Mouse (Mus musculus) lung, postnatal 4 days (tissue): ENCODE data around the gene Zc3h15.
A peak's percentile ranks its signal among the peaks of the same experiment; 100 is the strongest.
"Not testable (repeated sequence)": the region's sequence is repeated elsewhere in the genome, so short reads cannot be mapped to it uniquely, and the experiment has no call there.

Experiments used
- DNase-seq, 2 experiments: peaks; one replicate each; pipeline ENCODE4 v3.0.0; 2021

Zc3h15 gene

DNA sequence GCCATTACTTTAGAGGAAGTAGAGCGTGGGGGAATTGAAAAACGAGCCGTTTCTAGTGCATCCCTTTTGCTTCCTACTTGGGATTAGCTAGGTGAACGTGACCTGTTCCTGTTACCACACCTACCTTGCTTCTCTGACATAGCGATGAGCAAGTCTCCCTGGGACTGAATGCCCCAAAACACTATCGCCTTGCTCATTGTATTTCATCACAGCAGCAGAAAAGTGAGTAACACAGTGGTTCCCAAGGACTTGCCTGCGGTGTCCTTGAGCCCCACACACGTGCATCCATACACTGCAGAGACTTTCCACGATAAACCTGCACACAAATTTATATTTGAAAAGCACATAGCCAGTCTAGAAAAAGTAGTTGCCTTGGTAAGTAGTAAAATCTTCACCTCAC lies 30.7 kb downstream of the Zc3h15 start:
- DNase-seq = no peak

DNA sequence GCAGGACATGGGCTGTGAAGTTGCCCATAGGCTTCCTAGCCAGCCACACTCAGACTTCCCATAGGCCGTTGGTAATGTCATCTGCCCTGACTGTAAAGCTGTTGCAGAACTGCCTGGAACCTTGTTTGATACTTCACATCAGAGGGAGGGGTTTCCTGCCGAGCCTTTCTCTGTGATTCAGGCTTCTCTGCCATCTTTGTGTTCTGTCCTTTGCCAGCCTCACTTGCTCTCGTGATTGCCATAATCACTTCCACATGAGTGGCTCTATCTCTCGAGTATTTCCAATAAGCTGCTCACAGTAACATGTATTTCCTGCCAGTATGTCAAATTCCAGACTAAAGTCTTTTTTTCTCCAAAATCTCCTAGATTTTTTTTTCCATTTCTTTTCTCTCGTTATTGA lies 31.4 kb downstream of the Zc3h15 start:
- DNase-seq = no peak

DNA sequence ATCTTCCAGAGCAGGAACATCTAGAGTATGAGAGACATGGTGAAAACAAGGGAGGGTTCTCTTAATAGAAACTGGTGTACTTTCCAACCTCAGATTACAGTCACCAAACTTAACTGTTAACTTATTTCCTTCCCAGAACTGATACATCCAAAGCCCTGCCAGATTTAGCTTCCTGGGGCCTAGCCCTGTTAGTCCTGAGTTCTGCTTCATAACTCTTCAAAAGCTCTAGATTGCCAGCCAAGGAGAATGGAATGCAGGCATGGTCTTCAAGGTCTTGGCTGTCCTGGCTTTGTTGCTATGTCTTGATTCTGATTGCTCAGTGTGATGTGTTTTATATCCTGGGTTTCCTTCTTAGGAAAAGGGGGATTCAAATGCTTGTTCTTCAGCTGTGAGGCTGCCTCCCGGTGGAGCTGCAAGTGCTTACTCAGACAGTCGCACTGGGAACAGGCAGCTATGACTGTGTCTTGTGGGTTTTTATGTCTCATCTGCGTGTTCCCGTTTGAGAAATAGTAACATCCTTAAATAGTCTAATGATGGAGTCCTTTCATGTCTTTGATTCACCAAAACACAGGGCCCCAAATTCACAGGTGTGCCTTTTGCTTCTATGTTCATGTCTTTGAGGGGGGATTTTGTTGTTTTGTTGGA lies 32.1 kb downstream of the Zc3h15 start:
- no peak for DNase-seq

DNA sequence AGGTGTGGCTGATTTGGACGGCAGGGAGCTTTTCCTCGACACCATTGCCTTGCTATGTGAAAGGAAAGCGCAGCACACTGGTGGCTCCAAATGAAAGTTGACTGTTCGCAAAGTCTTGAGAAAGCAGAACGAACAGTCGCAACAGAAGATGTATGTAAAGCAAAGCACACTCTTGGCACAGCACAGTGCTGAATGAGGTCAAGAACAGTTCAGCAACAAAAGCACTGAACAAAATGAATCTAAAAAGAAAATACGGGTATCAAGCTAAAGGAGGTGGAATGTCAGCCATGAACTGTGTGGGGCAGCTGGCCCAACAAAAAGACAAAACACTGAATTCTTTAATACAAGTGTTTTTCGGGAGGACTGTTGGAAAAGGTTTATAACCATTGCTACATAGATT lies 37.1 kb downstream of the Zc3h15 start:
- DNase-seq = no peak

DNA sequence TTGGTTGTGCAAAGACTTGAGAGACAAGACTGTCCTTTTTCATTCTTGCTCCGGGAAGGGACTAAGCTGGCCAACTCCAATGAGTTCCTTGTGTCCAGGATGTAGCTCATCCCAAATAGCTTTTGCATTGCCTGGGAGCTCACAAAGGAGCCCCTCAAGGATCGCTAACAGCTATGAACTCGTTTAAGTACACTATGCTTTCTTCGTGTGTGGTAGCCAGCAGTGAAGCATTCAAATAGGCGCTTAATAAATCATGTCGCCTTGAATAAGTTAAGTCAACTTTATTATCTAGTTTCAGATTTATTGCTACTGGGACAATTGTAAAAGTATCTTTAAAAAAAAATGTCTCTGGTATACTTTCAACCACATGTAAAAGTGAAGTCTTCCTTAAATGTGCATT lies 37.5 kb downstream of the Zc3h15 start:
- DNase-seq = no peak

DNA sequence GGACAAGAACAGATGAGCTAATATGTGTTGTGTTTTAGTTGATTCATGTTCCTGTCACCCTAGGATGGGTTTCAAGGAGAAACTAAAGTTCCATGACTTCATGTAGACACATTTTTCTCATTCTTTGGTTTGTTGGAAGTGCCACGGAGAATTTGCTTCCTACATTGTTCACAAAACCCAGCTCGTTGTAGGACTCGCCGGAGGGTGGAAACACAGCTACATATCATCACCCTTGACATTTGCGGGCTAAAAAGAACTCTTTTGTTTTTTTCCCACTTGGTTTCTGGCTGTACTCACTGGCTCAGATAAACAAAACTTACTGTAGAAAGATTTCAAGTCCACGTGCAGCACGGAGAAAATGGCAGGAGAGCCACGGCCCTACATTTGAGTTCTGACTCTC lies 38.0 kb downstream of the Zc3h15 start:
- no peak for DNase-seq

DNA sequence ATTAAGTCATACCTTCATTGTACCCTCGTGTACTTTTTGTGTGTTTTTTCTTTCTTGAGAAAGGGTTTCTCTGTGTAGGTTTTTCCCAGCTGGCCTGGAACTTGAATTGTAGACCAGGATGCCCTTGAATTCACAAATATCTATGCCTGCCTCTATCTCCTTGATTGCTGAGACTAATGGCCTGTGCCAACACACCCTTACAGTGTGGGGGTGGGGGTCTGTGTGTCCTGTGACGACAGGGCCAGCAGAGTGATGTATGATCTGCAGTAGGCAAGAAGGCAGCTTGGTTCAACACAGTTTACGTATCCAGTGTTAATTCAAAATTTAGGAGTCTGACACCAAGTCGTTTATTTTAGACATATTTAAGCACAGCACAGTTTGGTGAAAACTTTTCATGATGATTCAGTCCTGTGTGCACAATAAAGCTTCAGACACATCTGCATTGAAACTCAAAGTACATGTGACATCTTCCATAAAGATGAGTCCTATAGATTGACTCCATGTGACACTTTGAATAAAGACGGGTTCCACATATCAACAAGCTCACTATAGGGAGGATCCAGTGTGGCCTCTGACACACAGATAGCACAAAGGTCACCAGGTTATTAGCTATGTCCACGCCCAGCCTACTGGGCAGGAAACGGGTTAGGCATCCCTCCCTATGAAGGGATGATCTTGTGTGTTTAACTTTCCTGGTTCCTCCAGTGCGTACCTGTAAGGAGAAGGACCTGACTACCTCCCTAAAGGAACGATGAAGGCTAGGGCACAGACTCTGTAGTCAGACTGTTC lies 39.7 kb downstream of the Zc3h15 start:
- DNase-seq = no peak

DNA sequence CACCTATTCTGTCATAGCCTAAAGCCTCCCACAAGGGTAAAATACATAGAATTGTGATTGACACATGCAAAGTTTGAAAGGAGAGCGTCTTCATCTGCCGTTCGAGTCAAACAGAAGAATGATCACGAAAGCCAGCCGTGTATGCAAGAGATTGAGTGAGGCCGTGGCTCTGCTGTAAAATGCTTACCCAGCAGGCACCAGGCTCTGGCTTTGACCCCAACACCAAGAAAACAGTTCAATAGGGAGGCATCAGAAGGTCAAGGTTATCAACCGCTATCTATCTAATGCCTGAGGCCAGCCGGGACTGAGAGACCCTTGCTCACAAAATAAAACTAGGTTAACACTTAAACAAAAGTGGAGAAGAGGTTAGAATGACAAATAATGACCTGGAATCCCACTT lies 40.5 kb downstream of the Zc3h15 start:
- DNase-seq = no peak

DNA sequence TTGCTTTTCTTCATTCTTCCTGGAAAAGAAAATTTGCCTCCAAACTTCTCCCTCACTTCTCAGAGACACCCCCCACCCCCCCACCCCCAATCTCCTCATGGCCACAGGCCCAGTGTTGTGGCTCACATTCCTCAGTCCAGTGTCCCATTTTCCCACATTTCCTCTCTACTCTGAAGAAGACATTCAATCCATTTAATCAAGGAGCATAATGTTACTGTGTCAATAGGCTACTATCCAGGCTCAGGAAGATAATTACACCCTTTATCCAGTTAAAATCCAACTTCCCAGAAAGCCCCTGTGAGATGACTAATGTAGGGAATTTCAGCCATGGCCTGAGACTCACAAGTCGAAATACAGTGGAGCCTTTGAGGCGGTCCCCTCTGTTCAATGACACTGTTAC lies 46.1 kb downstream of the Zc3h15 start:
- DNase-seq = no peak

DNA sequence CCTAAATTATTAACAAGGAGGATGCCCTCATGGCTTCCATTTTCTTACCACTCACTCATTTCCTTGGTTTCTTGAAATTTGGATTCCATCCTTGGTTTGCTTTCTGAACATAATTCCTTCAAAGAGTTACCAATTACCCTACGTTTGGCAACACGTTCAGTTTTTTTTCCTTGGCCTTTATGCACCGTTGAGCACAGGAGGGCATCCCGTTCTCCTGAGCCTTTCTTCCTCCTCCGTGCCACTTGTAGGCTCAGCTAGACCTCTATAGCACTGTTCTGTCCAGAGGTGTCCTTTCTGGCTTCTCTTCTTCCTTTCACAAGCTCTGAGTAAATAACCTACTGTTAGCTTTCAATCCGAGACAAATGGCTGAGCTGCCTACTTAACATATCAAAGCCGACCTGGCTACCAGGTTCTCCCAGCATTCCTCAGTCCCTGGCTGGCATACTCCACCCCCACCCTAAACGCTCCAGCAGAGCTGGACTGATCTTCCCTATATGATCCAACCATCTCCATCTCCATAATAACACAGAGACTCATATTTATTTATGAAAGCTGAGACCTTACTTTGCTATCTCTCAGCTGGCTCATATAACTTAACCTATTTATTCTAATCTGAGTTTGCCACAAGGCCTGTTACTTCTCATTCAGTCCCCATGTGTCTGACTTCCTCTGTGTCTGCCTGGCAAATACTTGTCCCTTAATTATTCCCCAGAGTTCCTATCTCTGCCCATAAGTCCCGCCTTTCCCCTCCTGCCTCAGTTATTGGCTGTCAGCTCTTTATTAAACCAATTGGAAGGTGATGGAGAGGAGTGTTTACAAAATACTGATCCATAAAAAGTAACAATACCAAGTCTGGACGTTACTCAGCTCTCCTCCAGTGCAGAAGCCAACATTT lies 48.7 kb downstream of the Zc3h15 start:
- no peak for DNase-seq

DNA sequence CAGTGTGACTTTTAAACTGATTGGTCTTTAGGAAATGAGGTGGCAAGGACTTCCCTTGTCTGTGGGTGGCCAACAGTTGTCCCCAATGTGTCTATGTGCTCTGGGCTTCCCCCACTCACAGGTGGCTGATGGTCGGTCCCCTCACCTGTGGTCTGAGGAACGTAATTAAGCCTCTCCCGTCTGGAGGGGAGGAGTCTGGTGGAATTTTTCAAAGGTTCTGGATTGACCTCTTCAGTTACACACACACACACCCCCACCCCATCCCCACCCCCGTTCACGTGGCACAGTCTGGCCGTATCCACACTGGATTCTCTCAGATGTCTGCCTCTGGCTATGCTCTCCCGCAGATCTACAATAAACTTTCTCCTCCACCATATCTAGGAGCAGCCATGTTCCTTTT lies 49.8 kb downstream of the Zc3h15 start:
- DNase-seq = no peak

DNA sequence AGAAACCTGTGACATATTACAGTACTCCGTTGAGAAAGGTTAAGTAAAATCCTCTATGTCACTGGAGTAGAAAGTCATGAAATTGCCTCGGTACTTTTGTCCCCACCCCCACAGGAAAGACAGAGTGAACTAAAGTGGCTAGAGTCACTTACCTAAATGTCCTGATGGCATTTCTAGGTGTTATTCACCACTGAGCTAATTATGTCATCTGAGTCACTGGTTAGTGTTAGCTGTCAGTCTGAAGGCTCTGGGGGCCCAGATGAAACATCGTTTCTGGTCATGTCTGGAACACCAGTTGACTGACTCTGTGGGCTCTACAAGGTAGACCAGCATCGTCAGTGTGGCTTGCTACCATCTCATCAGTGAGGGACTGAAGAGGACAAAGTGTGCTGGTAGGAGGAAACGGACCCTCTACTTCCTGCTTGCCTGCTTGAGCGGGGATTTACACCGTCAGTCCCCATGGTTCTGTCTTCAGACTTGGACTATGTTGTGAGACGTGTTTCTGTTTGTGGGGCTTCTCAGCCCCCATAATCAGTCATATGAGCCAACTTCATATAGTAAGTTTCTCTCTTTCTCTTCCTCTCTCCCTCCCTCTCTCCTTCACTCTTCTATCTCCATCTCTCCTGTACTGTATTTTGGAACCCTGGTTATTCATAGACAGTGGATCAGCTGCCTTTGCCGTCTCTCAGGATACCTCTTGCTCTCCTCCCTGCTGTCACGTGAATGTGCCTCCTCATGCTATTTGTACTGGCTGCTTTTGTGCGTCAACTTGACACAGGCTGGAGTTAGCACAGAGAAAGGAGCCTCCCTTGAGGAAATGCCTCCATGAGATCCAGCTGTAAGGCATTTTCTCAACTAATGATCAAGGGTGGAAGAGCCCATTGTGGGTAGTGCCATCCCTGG lies 51.4 kb downstream of the Zc3h15 start:
- DNase-seq = no peak

DNA sequence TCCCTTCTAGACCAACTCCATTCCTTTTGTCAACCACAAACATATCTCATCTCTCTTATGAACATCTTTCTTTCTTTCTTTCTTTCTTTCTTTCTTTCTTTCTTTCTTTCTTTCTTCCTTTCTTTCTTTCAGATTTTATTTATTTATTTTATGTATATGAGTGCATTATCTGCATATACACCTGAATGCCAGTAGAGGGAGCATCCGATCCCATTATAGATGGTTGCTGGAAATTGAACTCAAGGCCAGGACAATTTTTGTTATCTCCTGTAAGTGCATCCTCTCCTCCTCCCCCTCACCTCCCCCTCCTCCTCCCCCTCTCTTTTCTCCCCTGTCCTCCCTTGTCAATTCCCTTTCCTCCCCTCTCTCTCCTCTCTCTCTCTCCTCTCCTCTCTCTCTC lies 54.2 kb downstream of the Zc3h15 start:
- DNase-seq = no peak

DNA sequence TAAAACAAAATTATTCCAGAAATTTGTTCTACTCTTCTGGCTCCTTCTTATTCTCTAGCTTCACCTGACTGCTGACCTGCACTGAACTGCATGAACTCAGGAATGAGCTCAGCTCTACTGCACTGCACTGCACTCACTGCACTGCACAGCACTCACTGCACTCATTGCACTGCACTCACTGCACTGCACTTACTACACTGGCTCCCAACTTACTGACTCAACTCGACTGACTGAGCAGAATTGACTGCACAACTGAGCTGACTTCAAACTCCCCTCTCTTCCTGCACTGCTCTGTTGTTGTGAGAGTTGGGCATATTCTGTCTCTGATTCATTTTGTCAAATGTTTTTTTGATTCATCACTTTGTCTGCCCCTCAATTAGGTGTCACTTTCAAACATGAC lies 55.1 kb downstream of the Zc3h15 start:
- DNase-seq = no peak

DNA sequence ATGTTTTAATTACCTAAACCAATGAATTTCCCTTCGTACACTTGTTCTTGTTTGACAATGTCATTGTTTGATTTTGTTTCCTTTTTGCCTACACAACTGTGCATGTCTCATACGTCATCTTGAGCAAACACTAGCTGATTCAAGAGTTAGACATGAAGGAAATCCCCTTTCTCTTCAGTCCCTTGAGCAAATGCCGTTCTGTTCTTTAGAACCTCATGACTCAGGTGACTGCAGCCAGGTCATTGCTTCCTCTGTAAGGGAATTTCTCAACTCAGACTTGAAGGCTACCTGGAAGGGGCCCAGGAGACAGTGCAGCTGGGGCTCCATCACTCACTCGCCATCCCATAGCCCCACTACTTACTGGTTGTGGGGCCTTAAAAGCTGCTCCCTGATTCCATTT lies 56.4 kb downstream of the Zc3h15 start:
- no peak for DNase-seq

DNA sequence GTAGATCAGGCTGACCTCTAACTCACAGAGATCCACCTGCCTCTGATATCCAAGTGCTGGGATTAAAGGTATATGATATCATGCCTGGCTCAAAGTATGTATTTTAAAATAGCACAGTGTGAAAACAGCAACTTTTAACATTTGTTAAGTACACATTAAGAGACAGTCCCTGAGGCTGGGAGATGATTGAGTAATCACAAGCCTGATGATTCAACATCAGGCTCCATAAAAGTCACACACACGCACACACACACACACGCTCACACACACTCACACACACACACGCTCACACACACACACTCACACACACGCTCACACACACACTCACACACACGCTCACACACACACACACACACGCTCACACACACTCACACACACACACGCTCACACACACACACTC lies 58.2 kb downstream of the Zc3h15 start:
- DNase-seq = no peak

DNA sequence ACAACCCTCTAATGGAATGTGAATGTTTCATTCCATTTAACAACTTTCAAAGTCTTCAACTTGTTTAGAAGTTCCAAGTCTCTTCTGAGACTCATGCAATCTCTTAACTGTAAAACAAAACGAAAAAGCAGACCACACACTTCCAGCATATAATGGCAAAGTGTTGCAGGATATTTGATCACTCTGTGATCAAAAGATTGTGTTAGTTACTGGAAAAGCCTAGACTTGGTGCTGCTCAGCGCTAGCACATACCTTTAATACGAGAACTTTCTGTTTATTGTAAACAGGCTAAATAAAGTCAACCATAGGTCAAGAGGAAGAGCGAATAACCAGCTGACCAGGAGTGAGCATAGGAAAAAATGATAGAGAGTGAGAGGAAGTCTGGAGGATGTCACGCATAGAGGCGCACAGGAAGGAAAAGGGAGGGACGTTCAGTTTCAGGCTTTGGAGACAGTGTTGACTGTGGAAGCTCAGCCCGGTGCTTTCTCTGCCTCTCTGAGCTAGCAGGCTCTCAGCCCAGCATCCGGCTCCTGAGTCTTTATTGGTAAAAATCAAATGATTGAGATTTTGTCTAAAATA lies 61.4 kb downstream of the Zc3h15 start:
- peak; percentile 27 to 51 for DNase-seq

DNA sequence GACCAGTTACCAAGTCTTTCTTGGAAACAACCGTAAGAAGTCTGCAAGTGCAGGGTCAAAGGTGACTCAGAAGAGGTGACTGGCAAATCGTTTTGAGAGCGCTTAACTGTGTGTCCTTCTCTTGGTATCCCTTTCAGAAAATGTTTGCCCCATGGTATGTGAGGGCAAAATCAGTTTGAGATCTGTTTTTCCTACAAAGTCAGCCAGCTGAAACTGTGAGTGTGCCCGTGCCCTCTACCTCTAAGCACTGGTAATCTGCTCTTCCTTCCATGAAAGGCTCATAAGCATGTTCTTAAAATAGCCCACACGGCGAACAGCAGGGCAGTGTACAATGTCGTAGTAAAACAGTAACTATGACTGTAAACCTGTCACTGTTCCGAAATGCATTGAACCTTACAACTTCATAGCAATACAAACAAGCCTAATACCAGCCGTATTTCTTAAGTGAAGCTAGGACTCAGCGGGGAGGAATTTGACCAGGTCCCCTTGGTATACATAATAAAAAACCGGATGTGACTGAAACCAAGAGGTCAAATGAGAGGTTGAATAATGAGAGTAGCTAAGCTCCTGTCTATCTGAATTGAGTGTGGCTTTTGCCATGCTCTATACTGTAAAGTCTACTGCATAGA lies 65.8 kb downstream of the Zc3h15 start:
- DNase-seq = no peak

DNA sequence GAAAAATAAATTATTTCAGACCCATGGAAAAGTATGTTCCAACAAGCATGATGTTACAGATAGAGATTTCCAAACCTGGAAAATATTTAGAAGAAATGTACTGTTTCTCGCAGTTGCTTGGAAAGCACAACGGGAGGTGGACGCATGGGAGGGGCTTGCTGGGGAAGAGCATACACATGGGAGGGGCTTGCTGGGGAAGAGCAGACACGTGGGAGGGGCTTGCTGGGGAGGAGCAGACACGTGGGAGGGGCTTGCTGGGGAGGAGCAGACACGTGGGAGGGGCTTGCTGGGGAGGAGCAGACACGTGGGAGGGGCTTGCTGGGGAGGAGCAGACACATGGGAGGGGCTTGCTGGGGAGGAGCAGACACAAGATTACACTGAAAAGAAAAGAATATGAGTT lies 69.0 kb downstream of the Zc3h15 start:
- DNase-seq = not testable (repeated sequence)

DNA sequence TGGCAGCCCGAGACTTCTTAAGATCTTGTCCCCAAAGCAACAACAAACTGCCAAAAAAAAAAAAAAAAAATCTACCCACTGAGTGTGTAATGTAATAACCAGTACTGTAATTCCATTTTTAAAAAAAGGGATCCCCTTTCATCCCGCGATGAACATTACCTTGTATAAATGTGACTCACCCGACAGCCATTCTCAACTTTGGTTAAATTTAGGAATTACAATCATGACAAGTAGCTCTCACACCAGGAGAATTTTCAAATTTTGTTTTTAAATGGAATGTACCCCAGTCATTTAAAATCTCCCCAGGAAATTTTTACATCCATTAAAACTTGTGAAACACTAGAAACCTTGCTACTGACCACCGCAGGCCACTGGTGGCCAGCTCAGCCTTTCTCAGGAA lies 69.7 kb downstream of the Zc3h15 start:
- DNase-seq = no peak
